Mouse (Mus musculus): ENCODE results near the gene Gm10073.
"Not testable (repeated sequence)": the region's sequence is repeated elsewhere in the genome, so short reads cannot be mapped to it uniquely, and the experiment has no call there.

Gm10073 gene

DNA sequence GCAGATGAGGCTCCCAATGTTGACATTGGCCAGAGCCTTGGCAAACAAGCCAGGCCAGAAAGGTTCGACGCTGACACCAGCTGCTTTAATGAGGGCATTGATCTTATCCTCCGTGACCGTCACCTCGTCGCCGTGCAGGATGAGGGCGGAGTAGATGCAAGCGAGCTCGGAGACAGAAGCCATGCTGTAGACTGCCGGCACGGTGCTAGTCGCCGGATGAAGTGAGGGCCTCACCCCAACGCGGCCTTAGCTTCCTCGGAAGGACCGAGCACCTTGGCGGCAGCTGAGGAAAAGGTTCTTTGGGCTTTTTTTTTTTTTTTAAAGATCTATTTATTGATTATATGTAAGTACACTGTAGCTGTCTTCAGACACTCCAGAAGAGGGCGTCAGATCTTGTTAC lies at the start of gene Gm10073:
TSS of gene Gm10073 (minus strand) at position 294 of the 400 bp plus-strand sequence.
- DNase-seq (ENCODE audit: low spot score) = not testable (repeated sequence)

DNA sequence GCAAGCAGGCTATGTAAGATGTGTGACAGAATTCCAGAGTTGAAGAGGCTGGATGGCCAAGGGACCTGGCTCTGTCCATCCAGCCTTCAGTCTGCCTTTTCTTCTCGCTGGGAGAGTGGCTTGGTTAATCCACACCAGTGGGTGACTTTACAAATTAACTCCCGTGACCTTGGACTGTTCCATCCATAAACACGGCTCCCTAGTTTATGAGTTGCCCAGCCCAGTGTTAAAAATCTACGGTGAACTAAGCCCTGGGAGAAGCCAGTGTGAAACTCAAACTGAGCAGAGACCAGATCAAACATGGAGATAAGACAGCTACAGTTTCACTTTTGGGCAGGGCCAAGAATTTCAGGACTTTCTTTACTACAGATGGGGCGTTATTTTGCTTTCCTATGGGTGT lies 49.8 kb upstream of the Gm10073 start:
- no peak for DNase-seq (ENCODE audit: low spot score)

DNA sequence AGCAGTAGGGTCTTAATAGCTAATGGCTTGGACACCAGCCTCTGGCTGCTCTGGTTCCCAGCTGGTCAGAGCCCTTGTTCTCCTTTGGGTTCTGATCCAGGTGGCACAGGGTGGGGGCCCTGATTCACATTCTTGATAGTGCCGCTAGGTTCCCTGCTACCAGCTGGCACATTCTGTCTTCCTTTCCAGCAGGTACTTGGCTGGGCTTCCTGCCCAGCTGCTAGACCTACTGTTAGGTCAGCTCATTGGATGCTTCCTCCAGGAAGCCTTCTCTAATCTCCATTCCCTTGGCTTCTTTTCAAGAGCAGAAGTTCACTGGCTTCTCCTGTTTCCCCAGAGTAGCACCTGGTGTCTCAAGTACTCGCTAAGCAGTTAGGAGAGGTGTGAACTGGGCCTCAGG lies 47.2 kb upstream of the Gm10073 start:
- DNase-seq (ENCODE audit: low spot score) = no peak

- peak; percentile 38 for DNase-seq (ENCODE audit: low spot score)
Observed at GRCm38 (mm10) chr8:106619549-106620245, 46.4 kb upstream of the Gm10073 start.

GRCm38 (mm10) chr8:106618324-106618723 lies 45.1 kb upstream of the Gm10073 start:
- DNase-seq (ENCODE audit: low spot score) = no peak

DNA sequence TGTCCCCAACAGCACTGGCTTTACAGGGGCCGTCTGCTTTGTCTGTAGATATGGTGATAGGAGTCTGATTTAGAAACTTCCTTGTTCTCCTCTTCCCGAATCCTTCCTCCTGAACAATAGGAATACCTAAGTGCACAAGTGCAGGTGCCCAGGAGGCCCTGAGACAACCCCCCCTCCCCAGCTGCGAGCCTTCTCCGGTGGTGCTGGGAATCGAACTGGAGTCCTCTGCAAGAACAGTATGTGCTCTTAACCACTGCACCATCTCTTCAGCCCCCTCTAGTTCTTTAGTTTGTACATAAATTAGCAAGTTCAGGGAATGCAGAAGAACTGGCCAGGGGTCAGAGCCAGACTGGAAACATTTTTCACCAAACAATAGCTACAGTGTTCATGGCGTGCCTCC lies 44.6 kb upstream of the Gm10073 start:
- DNase-seq (ENCODE audit: low spot score) = no peak

DNA sequence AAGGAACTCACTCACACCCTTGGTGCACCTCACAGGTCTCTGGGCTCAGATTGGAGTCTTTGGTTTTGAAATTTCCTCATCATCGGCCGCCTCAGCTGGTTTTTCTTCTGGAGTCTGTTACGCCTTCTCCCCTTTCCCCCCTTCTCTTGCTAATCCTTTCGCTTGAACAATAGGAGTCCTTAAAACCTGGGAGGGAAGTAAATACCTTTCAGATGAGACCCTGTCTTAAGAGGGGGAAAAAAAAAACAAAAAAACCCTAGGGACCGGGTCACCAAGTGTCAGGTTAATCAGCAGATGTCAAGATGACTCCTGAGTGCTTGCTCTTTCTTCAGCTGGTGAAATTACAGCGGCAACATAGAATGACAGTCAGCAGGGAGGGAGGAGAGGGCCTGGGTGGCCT lies 43.9 kb upstream of the Gm10073 start:
- no peak for DNase-seq (ENCODE audit: low spot score)

DNA sequence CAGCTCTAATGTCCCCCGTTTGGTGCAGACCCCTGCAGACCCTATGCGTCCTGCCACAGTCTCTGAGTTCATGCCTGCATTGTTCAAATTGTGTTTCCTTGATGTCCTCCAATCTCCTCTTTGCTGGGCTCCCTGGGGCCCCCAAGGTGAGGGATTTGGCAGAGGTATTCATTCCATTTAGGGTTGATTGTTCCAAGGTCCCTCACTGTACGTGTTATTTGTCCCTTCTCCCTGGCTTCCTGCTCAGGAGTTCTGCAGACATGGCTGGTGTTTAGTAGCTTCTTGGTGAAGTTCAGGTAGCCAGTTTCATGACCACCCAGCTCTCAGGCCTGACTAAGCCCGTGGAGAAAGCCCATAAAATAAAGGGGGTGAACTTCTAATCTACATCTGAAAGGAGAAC lies 43.4 kb upstream of the Gm10073 start:
- DNase-seq (ENCODE audit: low spot score) = no peak

- DNase-seq (ENCODE audit: low spot score) = no peak
Observed at GRCm38 (mm10) chr8:106615661-106616299, 42.5 kb upstream of the Gm10073 start.

GRCm38 (mm10) chr8:106614704-106615103 lies 41.4 kb upstream of the Gm10073 start:
- DNase-seq (ENCODE audit: low spot score) = no peak

GRCm38 (mm10) chr8:106612047-106612446 lies 38.8 kb upstream of the Gm10073 start:
- DNase-seq (ENCODE audit: low spot score) = no peak

- DNase-seq (ENCODE audit: low spot score) = no peak
Observed at GRCm38 (mm10) chr8:106610958-106611640, 37.8 kb upstream of the Gm10073 start.

- DNase-seq (ENCODE audit: low spot score) = no peak
Observed at GRCm38 (mm10) chr8:106609076-106609903, 36.0 kb upstream of the Gm10073 start.

DNA sequence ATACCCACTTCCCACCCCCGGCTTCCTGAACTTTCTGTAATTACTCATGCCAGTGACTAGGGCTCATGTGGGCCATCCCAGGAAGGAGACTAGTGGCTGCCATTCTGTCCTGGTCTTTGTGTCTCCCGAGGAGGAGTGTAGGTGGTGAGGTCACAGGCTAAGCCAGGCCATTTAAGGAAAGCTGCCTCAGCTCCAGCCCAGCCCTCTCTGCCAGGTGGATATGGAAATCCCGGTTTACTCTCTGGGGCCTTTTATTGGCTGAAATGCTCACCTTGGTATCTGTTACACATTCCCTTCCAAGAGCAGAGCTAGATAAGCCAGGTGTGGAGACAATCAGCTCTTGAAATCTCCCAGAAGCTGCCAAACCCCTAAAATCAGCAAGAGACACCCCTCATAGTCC lies 35.2 kb upstream of the Gm10073 start:
- no peak for DNase-seq (ENCODE audit: low spot score)

- not testable (repeated sequence) for DNase-seq (ENCODE audit: low spot score)
Observed at GRCm38 (mm10) chr8:106607783-106608182, 34.5 kb upstream of the Gm10073 start.

DNA sequence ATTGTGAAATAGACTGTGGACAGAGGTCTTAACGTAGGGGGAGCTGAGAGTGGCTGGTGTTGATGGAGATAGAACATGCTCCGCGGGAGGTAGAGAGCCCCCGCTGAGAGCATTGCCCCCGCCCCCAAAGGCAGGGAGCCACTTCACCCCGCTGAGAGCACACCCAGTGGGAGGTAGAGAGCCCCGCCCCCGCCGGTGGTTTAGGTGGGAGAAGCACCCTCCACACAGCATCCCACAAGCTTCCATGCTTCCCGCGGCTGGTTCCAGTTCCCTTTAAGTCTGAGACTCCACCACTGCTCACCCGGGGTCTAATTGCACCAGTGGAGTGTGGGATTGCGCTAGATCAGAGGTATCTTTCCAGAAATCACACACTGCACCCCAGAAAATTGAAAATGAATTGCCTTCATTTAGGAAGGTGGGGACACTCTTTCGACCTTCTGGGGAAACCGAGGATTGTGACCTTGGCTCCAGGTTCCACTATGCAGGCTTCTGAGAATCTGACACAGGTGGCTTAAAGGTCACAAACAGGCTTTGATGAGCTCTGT lies 33.4 kb upstream of the Gm10073 start:
- DNase-seq (ENCODE audit: low spot score) = no peak

DNA sequence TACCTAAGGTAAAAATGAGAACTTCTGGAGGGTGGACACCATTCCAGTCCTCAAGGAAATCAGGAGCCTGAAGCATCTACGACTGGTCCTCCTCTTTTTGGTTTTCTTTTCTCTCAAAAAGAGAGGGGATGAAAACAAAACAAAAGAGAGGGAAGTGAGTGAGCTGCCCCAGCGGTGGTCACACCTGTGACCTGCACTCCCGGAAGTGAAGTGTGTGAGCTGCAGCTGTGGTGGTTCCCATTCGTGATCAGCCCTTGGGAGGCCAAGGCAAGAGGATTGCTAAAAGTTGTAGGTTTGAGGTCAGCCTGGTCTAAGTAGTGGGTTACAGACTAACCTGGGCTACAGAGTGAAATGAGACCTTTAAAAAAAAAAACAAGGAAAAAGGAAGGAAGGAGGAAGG lies 32.9 kb upstream of the Gm10073 start:
- DNase-seq (ENCODE audit: low spot score) = no peak

DNA sequence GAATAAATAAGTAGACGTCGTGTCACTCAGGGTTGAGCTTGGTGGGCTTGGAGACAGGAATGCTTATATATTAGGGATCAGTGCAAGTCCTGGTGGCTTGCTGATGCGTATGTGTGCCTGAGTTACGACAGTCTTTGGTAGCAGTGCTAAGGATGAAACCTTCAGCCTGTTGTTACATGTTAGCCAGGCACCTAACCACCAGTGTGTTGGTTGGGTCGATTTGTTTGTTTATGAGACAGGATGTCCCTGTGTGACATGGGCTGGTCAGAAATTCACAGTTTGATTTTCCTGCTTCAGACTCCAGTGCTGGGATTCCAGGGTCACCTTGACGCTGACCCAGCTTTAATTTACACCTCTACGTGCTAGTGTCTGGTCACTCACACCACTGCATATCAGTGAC lies 32.4 kb upstream of the Gm10073 start:
- DNase-seq (ENCODE audit: low spot score) = no peak

DNA sequence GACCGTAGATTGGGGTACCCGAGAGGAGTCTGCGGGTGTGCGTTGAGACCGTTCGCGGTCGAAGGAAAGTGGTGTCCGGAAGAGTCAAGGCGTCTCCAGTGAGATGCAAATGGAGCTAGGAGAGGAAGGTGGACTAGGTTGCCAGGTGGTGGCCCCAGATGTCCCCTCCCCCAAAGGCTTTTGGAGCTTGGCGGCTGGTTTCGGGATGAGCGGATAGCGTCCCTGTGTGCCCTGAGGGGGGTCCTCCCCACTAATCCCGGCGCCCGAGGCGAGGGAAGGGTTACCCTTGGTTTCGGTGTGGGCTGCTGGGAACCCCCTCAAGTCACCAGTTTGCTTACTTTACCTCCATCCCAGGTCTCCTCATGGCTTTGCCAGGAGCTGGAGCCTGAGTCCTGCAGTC lies 30.7 kb upstream of the Gm10073 start:
- no peak for DNase-seq (ENCODE audit: low spot score)

DNA sequence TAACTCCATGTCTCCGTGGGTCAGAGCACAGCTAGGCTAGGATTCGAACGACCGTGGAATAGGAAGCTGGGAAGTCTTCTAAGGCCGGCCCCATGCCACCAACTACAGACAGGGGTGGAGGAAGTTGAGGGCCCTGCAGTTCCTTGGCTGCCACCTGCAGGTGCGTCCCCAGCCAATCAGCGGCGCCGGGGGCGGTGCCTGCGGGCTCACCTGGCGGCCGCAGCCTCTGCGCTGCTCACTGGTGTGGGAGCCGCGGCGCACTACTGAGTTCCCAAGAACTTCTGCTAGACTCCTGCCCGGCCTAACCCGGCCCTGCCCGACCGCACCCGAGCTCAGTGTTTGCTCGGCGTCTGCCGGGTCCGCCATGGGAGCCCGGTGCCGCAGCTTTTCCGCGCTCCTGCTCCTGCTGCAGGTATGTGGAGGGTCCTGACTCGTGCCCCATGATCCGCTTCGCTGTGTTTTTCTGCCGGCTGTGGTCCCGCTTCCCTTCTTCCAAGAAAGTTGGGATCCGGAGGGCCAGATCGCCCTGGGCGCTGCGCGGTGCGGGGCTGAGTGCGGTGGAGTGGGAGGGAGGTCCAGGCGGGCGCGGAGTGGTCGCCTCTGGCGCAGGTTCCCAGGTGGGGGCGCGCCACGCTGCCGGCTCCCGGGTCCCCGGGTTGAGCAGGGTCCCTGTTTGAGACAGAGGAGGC lies 30.0 kb upstream of the Gm10073 start, which contains the start of gene Cdh1:
TSS of gene Cdh1 (plus strand) at position 221 of the 689 bp plus-strand sequence.
- peak; percentile 51 for DNase-seq (ENCODE audit: low spot score)

DNA sequence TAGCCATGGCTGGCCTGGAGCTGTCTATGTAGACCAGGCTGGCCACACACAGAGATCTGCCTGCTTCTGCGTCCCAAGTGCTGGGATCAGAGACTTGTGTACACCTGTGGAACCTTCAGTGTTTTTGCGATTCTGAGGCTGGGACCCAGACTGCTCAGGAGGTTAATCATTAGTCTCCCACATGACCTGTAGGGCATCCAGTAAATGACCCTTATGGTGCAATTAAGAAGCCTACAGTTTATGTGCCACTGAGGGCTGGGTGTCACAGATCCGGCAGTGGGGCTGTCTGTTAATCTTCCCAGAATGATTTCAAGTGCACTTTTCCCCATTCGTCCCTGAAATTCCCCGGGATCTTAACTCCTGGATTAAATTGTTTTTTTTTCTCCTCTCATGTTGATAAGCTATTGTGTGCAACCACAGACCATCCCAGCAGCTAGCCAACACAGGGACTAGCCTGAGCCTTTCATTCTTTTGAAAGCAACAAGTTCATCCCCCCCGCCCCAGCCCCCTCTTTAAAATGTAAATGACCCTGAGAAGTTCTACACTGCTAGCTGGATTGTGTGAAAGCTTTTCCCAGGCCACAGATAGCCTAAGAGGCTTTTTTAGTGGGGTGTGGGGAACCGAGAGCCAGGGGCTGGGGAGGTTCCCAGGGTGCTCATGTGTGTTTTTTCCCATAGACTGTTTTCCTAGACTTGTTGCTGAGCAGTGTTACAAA lies 26.2 kb upstream of the Gm10073 start:
- DNase-seq (ENCODE audit: low spot score) = no peak

Measured in ovary, adult 18-20 months (tissue).